Mouse (Mus musculus) heart, postnatal 0 days (tissue): ENCODE measurements at regions not wholly inside any gene's neighbourhood (a gene's known extent, or its start where the extent isn't known, plus 50 kb on each side); places are given as distances from the start of the nearest gene placed in this dataset.

Experiments
- ATAC-seq: fragments of 200-750 bp; cut with Nextera tagmentation; 2 replicates; pipeline ENCODE4 v1.8.0; 2017; ENCODE audit warnings: low read depth, moderate number of reproducible peaks, moderate library complexity; ENCODE audit not compliant: insufficient read depth
- DNase-seq: peaks from one replicate; pipeline ENCODE4 v3.0.0-alpha.2; 2016; ENCODE audit warnings: low spot score
- H3K27ac ChIP-seq: fragments of 300-500 bp; sonication (generic); 2 replicates; pipeline ENCODE4 v1.5.1; 2014; ENCODE audit warnings: low read depth, mild to moderate bottlenecking
- H3K27me3 ChIP-seq: fragments of 300-500 bp; sonication (generic); 2 replicates; pipeline ENCODE4 v1.6.1; 2014; ENCODE audit warnings: low read length, mixed read lengths; ENCODE audit not compliant: control insufficient read depth, insufficient read depth
- H3K36me3 ChIP-seq: fragments of 300-500 bp; sonication (generic); replicated peaks from 2 replicates; pipeline ENCODE4 v1.6.1; 2014; ENCODE audit warnings: low read length, mixed read lengths; ENCODE audit not compliant: control insufficient read depth, insufficient read depth
- H3K4me1 ChIP-seq: fragments of 300-500 bp; sonication (generic); 2 replicates; pipeline ENCODE4 v1.6.1; 2014; ENCODE audit warnings: antibody characterized with exemption; ENCODE audit not compliant: control insufficient read depth, insufficient read depth
- H3K4me2 ChIP-seq: fragments of 300-500 bp; sonication (generic); 2 replicates; pipeline ENCODE4 v1.6.1; 2014; ENCODE audit warnings: low read depth, mild to moderate bottlenecking, low read length, moderate library complexity
- H3K4me3 ChIP-seq: fragments of 300-500 bp; sonication (generic); 2 replicates; pipeline ENCODE4 v1.5.1; 2014; ENCODE audit warnings: low read depth, low read length
- H3K9ac ChIP-seq: fragments of 300-500 bp; sonication (generic); replicated peaks from 2 replicates; pipeline ENCODE4 v1.6.1; 2014; ENCODE audit warnings: low read depth, low read length, mixed read lengths
- H3K9me3 ChIP-seq: fragments of 300-500 bp; sonication (generic); replicated peaks from 2 replicates; pipeline ENCODE4 v1.6.1; 2016; ENCODE audit warnings: low read length; ENCODE audit not compliant: control insufficient read depth
- CTCF ChIP-seq: IDR thresholded peaks from 2 replicates; pipeline ENCODE4 v1.5.1; 2016; ENCODE audit warnings: antibody characterized with exemption, control low read depth, low read depth
- EP300 ChIP-seq: IDR thresholded peaks from 2 replicates; pipeline ENCODE4 v1.6.1; 2016; ENCODE audit warnings: antibody characterized with exemption, low read depth
- WGBS: fragments of 180-500 bp; shearing (Covaris S2); extraction: QIAGEN DNeasy Blood & Tissue Kit; methylation state at CpG from one replicate; pipeline ENCODE4 v1.1.7; 2014; 5-methylcytosine and 5-hydroxymethylcytosine counted together

GRCm38 (mm10) chr5:117040878-117041277 is 75.0 kb downstream of the Suds3 start:
- Histone ChIP-seq H3K4me1 (no peaks in the 10 kb centered on the region), H3K27me3 (no peaks in the 10 kb centered on the region), H3K9ac (no peak overlapping the region), H3K4me3 (no peak overlapping the region), H3K9me3 (no peaks in the 10 kb centered on the region), H3K4me2 (no peak overlapping the region), H3K36me3 (no peaks in the 10 kb centered on the region), H3K27ac (no peak overlapping the region)
- ATAC-seq (no peak), DNase-seq (no peak)
- TF ChIP-seq CTCF (no peak), EP300 (no peak)
- WGBS = 72% methylated on average over 9 of the region's 9 CpGs

DNA sequence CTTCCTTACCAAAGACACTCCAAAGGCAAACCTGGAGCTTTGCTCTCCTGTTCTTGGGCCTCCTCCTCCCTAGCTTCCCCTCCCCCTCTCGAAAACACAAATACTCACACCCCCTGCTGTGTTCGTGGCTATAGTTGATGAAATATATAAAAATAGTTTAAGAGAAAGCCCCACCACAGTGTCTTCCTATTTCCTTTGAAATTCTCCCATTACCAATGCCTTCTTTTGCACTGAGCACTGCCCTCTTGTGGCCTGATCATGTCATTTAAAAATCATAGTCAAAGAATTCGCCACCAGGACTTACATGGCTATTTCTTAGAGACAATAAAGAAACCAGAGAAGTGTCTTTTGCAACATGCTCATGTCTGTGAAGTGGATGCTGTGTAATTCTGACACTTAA is 78.7 kb downstream of the Suds3 start:
- Histone ChIP-seq H3K27ac (no peak overlapping the region), H3K27me3 (no peaks in the 10 kb centered on the region), H3K9me3 (no peaks in the 10 kb centered on the region), H3K9ac (no peak overlapping the region), H3K4me2 (no peak overlapping the region), H3K4me1 (no peaks in the 10 kb centered on the region), H3K36me3 (no peaks in the 10 kb centered on the region), H3K4me3 (no peak overlapping the region)
- WGBS = 25% methylated on average over 3 of the region's 3 CpGs
- TF ChIP-seq EP300 (no peak), CTCF (peak; percentile 60)
- ATAC-seq (no peak), DNase-seq (peak; percentile 10)

- no peaks in the 10 kb centered on the region for H3K36me3 ChIP-seq
- no peaks in the 10 kb centered on the region for H3K27me3 ChIP-seq
- 0 out of 2 replicates have a peak, but pooled peaks cover 4% of the 10 kb centered on the region for H3K9me3 ChIP-seq
- no peaks in the 10 kb centered on the region for H3K4me1 ChIP-seq
- no peak for TF ChIP-seq EP300
- H3K9ac ChIP-seq = no peak overlapping the region
- H3K27ac ChIP-seq = no peak overlapping the region
- WGBS = 62% methylated on average over 10 of the region's 10 CpGs
- no peak for ATAC-seq
- no peak overlapping the region for H3K4me2 ChIP-seq
- H3K4me3 ChIP-seq = no peak overlapping the region
- DNase-seq = no peak
These were observed 83.8 kb downstream of the Suds3 start for GRCm38 (mm10) chr5:117032130-117032529.

DNA sequence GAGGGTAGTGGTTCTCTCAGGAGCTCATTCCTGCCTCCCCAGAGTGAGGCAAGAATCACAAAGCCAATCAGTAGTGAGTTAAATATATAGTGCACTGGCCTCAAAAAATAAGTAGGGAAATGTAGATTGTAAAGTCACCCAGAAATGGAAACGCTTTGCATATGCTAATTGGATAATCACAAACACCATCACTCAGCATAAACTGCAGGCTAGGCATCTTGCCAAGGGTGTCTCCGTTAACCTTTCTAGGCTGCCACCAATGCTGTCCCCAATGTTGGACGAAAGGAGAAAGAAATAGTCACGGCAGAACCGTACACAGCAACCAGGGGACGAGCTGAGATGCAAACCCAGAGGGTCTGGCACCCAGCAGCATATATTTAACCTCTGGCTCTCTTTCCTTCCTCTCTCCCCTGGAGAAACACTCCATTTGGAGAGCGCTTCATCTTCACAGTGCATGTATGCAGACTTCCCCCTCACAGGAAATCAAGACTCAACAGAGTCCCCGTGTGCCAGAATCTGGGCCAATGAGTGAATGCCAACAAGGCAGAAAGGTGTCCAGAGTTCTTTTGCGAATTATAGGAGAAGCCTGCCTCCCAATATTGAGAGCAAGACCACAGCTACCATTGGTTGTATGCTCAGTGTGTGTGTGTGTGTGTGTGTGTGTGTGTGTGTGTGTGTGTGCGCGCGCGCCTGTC is 90.1 kb downstream of the Suds3 start:
- no peaks in the 10 kb centered on the region for H3K36me3 ChIP-seq
- peaks cover 4% of the 10 kb centered on the region; the same call in 1 of the 2 replicates for H3K9me3 ChIP-seq
- H3K4me2 ChIP-seq = no peak overlapping the region
- H3K27me3 ChIP-seq = no peaks in the 10 kb centered on the region
- H3K27ac ChIP-seq = no peak overlapping the region
- ATAC-seq (no peak), DNase-seq (no peak)
- 75% methylated on average over 13 of the region's 13 CpGs for WGBS
- no peak overlapping the region for H3K4me3 ChIP-seq
- H3K9ac ChIP-seq = no peak overlapping the region
- no peaks in the 10 kb centered on the region for H3K4me1 ChIP-seq
- TF ChIP-seq CTCF (no peak), EP300 (no peak)

DNA sequence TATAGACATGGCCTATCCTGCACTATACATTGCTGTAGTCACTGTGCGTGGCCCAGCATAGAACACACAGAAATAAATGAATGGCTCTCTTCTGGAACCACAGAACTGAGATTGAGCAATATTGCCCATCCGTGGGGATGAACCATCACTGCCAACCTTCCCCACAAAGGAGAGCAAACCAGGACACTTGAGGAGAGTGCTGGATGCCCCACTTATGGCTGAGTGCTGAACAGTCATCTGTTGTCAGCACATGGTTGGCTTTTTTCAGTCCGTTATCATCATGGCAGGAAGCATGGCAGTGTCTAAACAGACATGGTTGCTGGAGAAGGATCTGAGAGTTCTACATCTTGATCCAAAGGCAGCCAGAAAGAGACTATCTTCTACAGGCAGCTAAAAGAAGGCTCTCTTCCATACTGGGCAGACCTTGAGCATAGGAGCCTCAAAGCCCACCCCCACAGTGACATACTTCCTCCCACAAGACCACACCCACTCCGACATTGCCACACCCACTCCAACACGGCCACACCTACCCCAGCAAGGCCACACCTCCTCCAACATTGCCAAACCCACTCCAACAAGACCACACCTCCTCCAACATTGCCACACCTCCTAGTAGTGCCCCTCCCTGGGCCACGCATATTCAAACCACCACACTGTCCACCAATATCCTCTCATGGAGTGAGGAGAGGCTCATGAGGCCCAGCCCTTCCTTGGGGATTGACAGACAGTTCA is 97.3 kb downstream of the Suds3 start:
- Histone ChIP-seq H3K36me3 (no peaks in the 10 kb centered on the region), H3K4me1 (no peaks in the 10 kb centered on the region), H3K9me3 (0 out of 2 replicates have a peak, but pooled peaks cover 7% of the 10 kb centered on the region), H3K9ac (no peak overlapping the region), H3K27me3 (no peaks in the 10 kb centered on the region), H3K4me3 (no peak overlapping the region), H3K4me2 (no peak overlapping the region), H3K27ac (no peak overlapping the region)
- no peak for TF ChIP-seq EP300
- no peak for TF ChIP-seq CTCF
- WGBS = 70% methylated on average over 6 of the region's 6 CpGs
- ATAC-seq (no peak), DNase-seq (no peak)

DNA sequence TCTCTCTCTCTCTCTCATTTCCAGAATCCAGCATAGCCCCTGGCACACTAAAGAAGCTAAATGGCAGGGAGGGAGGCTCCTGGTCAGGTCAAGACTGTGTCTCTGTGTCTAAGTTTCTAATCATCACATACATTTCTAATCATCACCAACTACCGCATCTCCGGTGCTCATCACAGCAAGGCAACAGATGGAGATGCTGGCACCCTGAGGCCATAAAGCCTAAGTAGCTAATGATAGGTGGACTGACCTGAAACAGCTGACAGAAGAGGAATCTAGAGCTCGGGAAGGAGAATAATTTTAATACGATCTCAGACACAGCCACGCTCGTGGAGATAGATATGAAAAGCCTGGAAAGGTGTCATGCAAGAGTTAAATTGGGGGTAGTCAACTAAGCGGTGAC is 104.8 kb downstream of the Suds3 start:
- 83% methylated on average over 7 of the region's 7 CpGs for WGBS
- TF ChIP-seq EP300 = no peak
- TF ChIP-seq CTCF = no peak
- H3K4me1 ChIP-seq = no peaks in the 10 kb centered on the region
- H3K27ac ChIP-seq = no peak overlapping the region
- no peak for ATAC-seq
- H3K27me3 ChIP-seq = no peaks in the 10 kb centered on the region
- H3K4me2 ChIP-seq = no peak overlapping the region
- H3K9me3 ChIP-seq = no peaks in the 10 kb centered on the region
- no peak overlapping the region for H3K4me3 ChIP-seq
- no peaks in the 10 kb centered on the region for H3K36me3 ChIP-seq
- no peak for DNase-seq
- H3K9ac ChIP-seq = no peak overlapping the region
